Mouse (Mus musculus) fibroblast of lung, adult 2 months (primary cell): Measurements from ENCODE around the gene Celf5.

Source experiments
- DNase-seq: peaks from one replicate; pipeline ENCODE4 v3.0.0-alpha.2; 2011; ENCODE audit warnings: low read depth

The Celf5 gene

GRCm38 (mm10) chr10:81472403-81473002 lies 10.0 kb downstream of the Celf5 start:
- DNase-seq: no peak

DNA sequence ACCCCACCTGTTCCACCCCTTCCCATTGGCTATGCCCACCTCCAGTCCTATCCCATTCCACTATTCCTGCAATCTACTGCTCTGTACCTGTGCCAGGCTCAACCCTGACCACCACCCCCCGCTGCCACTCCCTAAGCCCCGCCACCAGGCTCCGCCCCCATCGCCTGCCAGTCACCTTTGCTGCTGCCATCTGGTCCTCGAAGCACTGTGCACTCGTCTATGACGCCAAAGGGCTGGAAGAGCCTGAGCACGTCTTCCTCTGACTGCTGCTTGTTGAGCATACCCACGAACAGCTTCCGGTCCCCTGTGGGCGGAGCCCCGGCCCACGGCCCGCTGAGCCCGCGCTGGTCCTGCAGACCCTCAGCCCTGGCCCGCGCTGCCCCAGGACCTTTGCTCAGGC lies 12.1 kb downstream of the Celf5 start:
- no peak for DNase-seq

DNA sequence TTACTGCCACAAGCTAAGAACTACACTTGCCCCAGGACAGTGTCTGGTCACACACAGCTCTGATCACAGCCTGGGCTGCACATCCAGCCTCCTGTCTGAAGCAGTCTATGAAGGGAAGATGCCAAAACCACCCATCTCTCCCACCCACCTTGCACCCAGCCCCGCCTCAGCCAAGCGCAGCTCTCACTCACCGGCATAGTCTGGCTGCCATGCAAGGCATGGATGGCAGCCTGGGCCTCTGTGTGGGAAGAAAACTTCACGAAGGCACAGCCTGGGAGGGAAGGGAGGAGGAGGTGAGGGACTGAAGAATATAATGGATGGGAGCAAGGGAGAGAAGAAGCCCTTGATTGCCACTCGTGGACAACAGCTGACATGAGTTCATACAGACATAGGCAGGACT lies 13.3 kb downstream of the Celf5 start:
- no peak for DNase-seq

DNA sequence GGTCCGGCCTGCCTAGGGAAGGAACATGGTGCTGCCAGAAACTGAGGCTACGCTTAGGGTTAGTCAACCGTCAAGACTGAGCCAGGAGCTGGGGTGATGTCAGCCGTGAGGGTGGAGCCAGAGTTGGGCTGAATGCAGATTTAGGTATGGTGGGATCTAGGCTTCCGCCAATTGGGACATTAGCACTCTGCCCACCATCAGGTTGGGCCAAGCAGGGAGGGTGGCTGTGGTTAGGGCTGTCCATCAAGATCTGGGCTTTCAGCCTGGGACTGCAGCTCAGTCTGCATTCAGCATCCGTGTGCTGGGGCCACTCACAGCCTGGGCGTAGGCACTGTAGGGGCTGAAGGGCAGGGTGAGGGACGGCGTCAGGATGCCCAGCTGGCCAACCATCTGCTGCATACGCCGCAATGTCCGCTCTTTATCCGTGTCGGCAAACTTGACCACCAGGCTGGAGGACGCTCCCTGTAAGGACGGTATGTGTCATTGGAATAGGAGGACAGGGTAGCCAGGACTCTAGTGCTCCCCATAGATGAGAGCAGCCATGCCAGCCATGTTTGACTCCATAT lies 14.8 kb downstream of the Celf5 start:
- no peak for DNase-seq

- no peak for DNase-seq
These were observed 15.6 kb downstream of the Celf5 start for GRCm38 (mm10) chr10:81466881-81467280.

- DNase-seq: no peak
These were observed 16.4 kb downstream of the Celf5 start for GRCm38 (mm10) chr10:81466066-81466465.

- no peak for DNase-seq
These were observed 17.3 kb downstream of the Celf5 start for GRCm38 (mm10) chr10:81465265-81465645.

DNA sequence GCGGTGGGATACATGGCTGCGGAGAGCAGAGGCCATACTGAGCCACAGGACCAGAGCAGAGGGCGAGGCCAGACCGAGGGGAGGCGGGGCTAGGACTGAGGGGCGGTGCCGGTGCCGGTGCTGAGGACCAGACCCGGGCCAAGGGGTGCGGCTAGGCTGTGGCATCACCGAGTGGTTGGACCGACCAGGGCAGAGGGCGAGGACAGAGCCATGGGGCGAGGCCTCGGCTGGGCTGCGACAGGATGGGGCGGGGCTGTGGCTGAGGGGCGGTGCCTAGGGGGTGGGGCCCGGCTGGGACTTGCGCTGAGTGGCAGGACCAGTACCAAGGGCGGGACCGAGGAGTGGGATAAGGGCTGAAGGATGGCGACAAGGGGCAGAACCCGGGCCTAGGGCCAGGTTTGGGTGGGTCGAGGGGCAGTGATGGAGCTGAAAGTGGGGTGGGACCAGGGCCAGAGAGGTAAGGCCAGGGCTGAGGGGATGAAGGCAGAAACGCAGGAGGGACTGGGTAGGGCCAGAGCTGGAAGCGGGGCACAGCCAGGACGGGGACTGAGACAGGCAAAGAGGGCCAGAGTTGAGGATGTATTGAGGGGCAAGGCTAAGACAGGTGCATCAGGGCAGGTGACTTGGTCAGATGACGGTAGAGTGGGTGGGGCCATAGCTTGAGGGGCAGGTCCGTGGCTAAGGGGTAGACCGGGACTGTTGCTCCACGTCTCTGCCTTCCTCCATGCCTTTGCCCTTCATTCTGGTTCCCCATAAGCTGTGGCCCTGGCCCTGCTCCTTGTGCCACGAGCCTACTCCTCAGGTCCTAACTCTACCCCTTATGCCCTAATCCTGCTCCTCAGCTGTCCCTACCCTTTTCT lies 17.9 kb downstream of the Celf5 start:
- no peak for DNase-seq

- DNase-seq: no peak
These were observed 19.0 kb downstream of the Celf5 start for GRCm38 (mm10) chr10:81463531-81463930.

GRCm38 (mm10) chr10:81462917-81463316 lies 19.6 kb downstream of the Celf5 start:
- no peak for DNase-seq

- DNase-seq: no peak
These were observed 20.1 kb downstream of the Celf5 start for GRCm38 (mm10) chr10:81462415-81462804.

GRCm38 (mm10) chr10:81461673-81462414 lies 20.7 kb downstream of the Celf5 start:
- DNase-seq: no peak

- DNase-seq: no peak
These were observed 21.6 kb downstream of the Celf5 start for GRCm38 (mm10) chr10:81460951-81461350.

- DNase-seq: no peak
These were observed 22.0 kb downstream of the Celf5 start for GRCm38 (mm10) chr10:81460471-81460870.

- no peak for DNase-seq
These were observed 23.1 kb downstream of the Celf5 start for GRCm38 (mm10) chr10:81459399-81459798.

DNA sequence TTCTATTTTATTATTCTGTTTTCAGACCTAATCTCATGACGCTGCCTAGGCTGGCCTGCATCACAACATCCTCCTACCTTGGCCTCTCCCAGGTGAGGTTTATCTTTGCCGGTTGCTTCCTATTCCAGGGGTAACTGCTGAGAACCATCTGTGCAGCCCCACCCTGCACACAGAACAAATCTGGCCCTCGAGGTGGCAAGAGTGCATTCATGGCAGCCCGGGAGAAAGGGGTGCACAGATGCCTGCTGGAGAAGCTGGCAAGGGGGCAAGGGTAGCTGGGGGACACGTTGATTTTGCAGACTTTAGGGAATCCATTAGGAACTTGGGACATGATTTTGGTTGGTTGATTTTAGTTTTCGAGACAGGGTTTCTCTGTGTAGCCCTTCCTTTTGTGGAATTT lies 24.2 kb downstream of the Celf5 start:
- no peak for DNase-seq

DNA sequence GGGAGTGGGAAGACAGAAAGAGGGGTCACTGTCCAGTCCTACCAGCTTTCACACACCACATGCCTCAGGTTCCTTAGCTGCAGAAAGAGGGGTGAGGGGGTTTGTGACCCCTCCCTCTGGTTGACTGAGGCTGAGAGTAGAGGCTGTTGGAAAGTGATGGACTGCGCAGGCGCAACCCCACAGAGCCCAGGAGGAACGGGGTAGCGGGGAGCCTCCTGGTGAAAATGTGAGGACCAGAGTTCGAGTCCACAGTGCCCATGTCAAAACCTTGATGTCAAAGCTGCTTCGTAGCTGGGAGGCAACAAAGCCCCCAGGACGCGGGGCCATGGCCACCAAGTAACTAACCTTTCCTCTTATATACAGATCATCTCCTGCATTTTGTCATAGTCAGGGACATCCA lies 24.9 kb downstream of the Celf5 start:
- DNase-seq: no peak

GRCm38 (mm10) chr10:81456983-81457563 lies 25.4 kb downstream of the Celf5 start:
- no peak for DNase-seq

- DNase-seq: no peak
These were observed 27.2 kb downstream of the Celf5 start, which contains the start of gene Nfic for GRCm38 (mm10) chr10:81455181-81455895. Gene Nfic, minus strand, starts transcription at chr10:81455635.

- no peak for DNase-seq
These were observed 28.4 kb downstream of the Celf5 start for GRCm38 (mm10) chr10:81454106-81454505.

- no peak for DNase-seq
These were observed 29.6 kb downstream of the Celf5 start for GRCm38 (mm10) chr10:81452947-81453288.
